Mouse (Mus musculus) stomach, embryonic 14.5 days (tissue): ENCODE data around the gene Wls. TPM values are rescaled to one million over a fixed set of nuclear protein-coding genes. Genes with fewer than 3 reads are reported as not detected.

Experiments
- ATAC-seq: fragments of 200-750 bp; cut with Nextera tagmentation; 2 replicates; pipeline ENCODE4 v1.8.0; 2017; ENCODE audit warnings: low read depth, moderate TSS enrichment; ENCODE audit not compliant: insufficient number of reproducible peaks, insufficient read depth, low FRiP score
- H3K27ac ChIP-seq: fragments of 300-500 bp; sonication (generic); 2 replicates; pipeline ENCODE4 v1.5.1; 2014; ENCODE audit warnings: mild to moderate bottlenecking, low read length, moderate library complexity, mixed read lengths
- H3K27me3 ChIP-seq: fragments of 300-500 bp; sonication (generic); 2 replicates; pipeline ENCODE4 v1.6.1; 2014; ENCODE audit warnings: low read length, control low read depth, mixed read lengths; ENCODE audit not compliant: control insufficient read depth, insufficient read depth
- H3K36me3 ChIP-seq: fragments of 300-500 bp; sonication (generic); 2 replicates; pipeline ENCODE4 v1.6.1; 2014; ENCODE audit warnings: mild to moderate bottlenecking, control low read depth, low read length, moderate library complexity, mixed read lengths; ENCODE audit not compliant: control insufficient read depth, insufficient read depth
- H3K4me1 ChIP-seq: fragments of 300-500 bp; sonication (generic); 2 replicates; pipeline ENCODE4 v1.6.1; 2014; ENCODE audit warnings: low read length, control low read depth, mixed read lengths; ENCODE audit not compliant: control insufficient read depth, insufficient read depth
- H3K4me2 ChIP-seq: fragments of 300-500 bp; sonication (generic); replicated peaks from 2 replicates; pipeline ENCODE4 v1.6.1; 2014; ENCODE audit warnings: low read depth, low read length, control low read depth
- H3K4me3 ChIP-seq: fragments of 300-500 bp; sonication (generic); 2 replicates; pipeline ENCODE4 v1.5.1; 2014; ENCODE audit warnings: low read depth, low read length, control low read depth
- H3K9ac ChIP-seq: fragments of 300-500 bp; sonication (generic); replicated peaks from 2 replicates; pipeline ENCODE4 v1.6.1; 2014; ENCODE audit warnings: low read depth, mild to moderate bottlenecking, control low read depth, low read length, moderate library complexity, mixed read lengths
- H3K9me3 ChIP-seq: fragments of 300-500 bp; sonication (generic); 2 replicates; pipeline ENCODE4 v1.6.1; 2016; ENCODE audit warnings: low read depth, low read length, control low read depth; ENCODE audit not compliant: control insufficient read depth
- WGBS: fragments of 180-500 bp; shearing (Covaris S2); extraction: QIAGEN DNeasy Blood & Tissue Kit; methylation state at CpG from one replicate; pipeline ENCODE4 v1.1.7; 2014; 5-methylcytosine and 5-hydroxymethylcytosine counted together
- polyA plus RNA-seq: library from polyadenylated mRNA; unstranded; fragments of >200 nt; fragmentation: Nextera tagmentation; extraction: Ambion mirVana; gene quantifications from 2 replicates; pipeline ENCODE4 v1.2.1, GENCODE M21; 2014

The Wls gene
- polyA plus RNA-seq, 1 experiment from 2014 or later: 127 TPM

- no peak for ATAC-seq
- no peak overlapping the region for H3K4me3 ChIP-seq
- H3K4me2 ChIP-seq: no peak overlapping the region
- no peak overlapping the region for H3K27ac ChIP-seq
- no peaks in the 10 kb centered on the region for H3K36me3 ChIP-seq
- no peaks in the 10 kb centered on the region for H3K27me3 ChIP-seq
- H3K9me3 ChIP-seq: no peaks in the 10 kb centered on the region
- H3K4me1 ChIP-seq: peaks cover 4% of the 10 kb centered on the region; the same call in 1 of the 2 replicates
- no peak overlapping the region for H3K9ac ChIP-seq
Measured at GRCm38 (mm10) chr3:159848156-159848555, 8.7 kb downstream of the Wls start.

GRCm38 (mm10) chr3:159851476-159851875, 12.0 kb downstream of the Wls start:
- Histone ChIP-seq H3K27me3 (no peaks in the 10 kb centered on the region), H3K4me1 (peaks cover 4% of the 10 kb centered on the region; the same call in 1 of the 2 replicates), H3K4me3 (no peak overlapping the region), H3K4me2 (no peak overlapping the region), H3K9ac (no peak overlapping the region), H3K27ac (no peak overlapping the region), H3K9me3 (no peaks in the 10 kb centered on the region), H3K36me3 (no peaks in the 10 kb centered on the region)
- ATAC-seq: no peak
- 81% methylated on average over 2 of the region's 2 CpGs for WGBS

GRCm38 (mm10) chr3:159851980-159852379, 12.5 kb downstream of the Wls start:
- peaks cover 4% of the 10 kb centered on the region; the same call in 1 of the 2 replicates for H3K4me1 ChIP-seq
- H3K36me3 ChIP-seq: no peaks in the 10 kb centered on the region
- no peak overlapping the region for H3K4me2 ChIP-seq
- H3K4me3 ChIP-seq: no peak overlapping the region
- H3K9me3 ChIP-seq: no peaks in the 10 kb centered on the region
- H3K9ac ChIP-seq: no peak overlapping the region
- WGBS: 68% methylated on average over 2 of the region's 2 CpGs
- no peak for ATAC-seq
- no peaks in the 10 kb centered on the region for H3K27me3 ChIP-seq
- no peak overlapping the region for H3K27ac ChIP-seq

GRCm38 (mm10) chr3:159857112-159857511, 17.6 kb downstream of the Wls start:
- Histone ChIP-seq H3K36me3 (no peaks in the 10 kb centered on the region), H3K4me2 (no peak overlapping the region), H3K27ac (no peak overlapping the region), H3K27me3 (no peaks in the 10 kb centered on the region), H3K4me1 (no peaks in the 10 kb centered on the region), H3K9ac (no peak overlapping the region), H3K4me3 (no peak overlapping the region), H3K9me3 (no peaks in the 10 kb centered on the region)
- 88% methylated on average over 1 of the region's 1 CpGs for WGBS
- no peak for ATAC-seq

- no peak overlapping the region for H3K4me2 ChIP-seq
- WGBS: 74% methylated on average over 1 of the region's 1 CpGs
- H3K36me3 ChIP-seq: no peaks in the 10 kb centered on the region
- no peaks in the 10 kb centered on the region for H3K9me3 ChIP-seq
- no peak overlapping the region for H3K27ac ChIP-seq
- no peak overlapping the region for H3K9ac ChIP-seq
- no peak for ATAC-seq
- no peaks in the 10 kb centered on the region for H3K27me3 ChIP-seq
- no peak overlapping the region for H3K4me3 ChIP-seq
- no peaks in the 10 kb centered on the region for H3K4me1 ChIP-seq
Measured at GRCm38 (mm10) chr3:159865691-159866090, 26.2 kb downstream of the Wls start.

- Histone ChIP-seq H3K4me2 (no peak overlapping the region), H3K9me3 (no peaks in the 10 kb centered on the region), H3K4me3 (no peak overlapping the region), H3K27ac (no peak overlapping the region), H3K9ac (no peak overlapping the region), H3K4me1 (no peaks in the 10 kb centered on the region), H3K27me3 (no peaks in the 10 kb centered on the region), H3K36me3 (no peaks in the 10 kb centered on the region)
- ATAC-seq: no peak
Measured at GRCm38 (mm10) chr3:159878983-159879382, 39.5 kb downstream of the Wls start.

GRCm38 (mm10) chr3:159883325-159883724, 43.9 kb downstream of the Wls start:
- 36% methylated on average over 2 of the region's 2 CpGs for WGBS
- Histone ChIP-seq H3K9me3 (no peaks in the 10 kb centered on the region), H3K27me3 (no peaks in the 10 kb centered on the region), H3K4me2 (no peak overlapping the region), H3K36me3 (no peaks in the 10 kb centered on the region), H3K4me1 (peaks cover 10% of the 10 kb centered on the region), H3K9ac (no peak overlapping the region), H3K4me3 (no peak overlapping the region), H3K27ac (no peak overlapping the region)
- no peak for ATAC-seq

- ATAC-seq: peak; percentile 35; the same call in 1 of the 2 replicates
- no peak overlapping the region for H3K4me2 ChIP-seq
- H3K27ac ChIP-seq: no peak overlapping the region
- peaks cover 10% of the 10 kb centered on the region for H3K4me1 ChIP-seq
- H3K9ac ChIP-seq: no peak overlapping the region
- no peaks in the 10 kb centered on the region for H3K27me3 ChIP-seq
- no peak overlapping the region for H3K4me3 ChIP-seq
- H3K9me3 ChIP-seq: no peaks in the 10 kb centered on the region
- no peaks in the 10 kb centered on the region for H3K36me3 ChIP-seq
Measured at GRCm38 (mm10) chr3:159884802-159885201, 45.3 kb downstream of the Wls start.

GRCm38 (mm10) chr3:159885271-159885670, 45.8 kb downstream of the Wls start:
- no peaks in the 10 kb centered on the region for H3K9me3 ChIP-seq
- H3K27me3 ChIP-seq: no peaks in the 10 kb centered on the region
- no peak overlapping the region for H3K27ac ChIP-seq
- peak; percentile 93 for ATAC-seq
- H3K4me2 ChIP-seq: no peak overlapping the region
- no peak overlapping the region for H3K9ac ChIP-seq
- no peak overlapping the region for H3K4me3 ChIP-seq
- H3K36me3 ChIP-seq: no peaks in the 10 kb centered on the region
- 10% methylated on average over 3 of the region's 3 CpGs for WGBS
- H3K4me1 ChIP-seq: peaks cover 10% of the 10 kb centered on the region
